Mouse (Mus musculus): ENCODE data around the gene Gulp1. TPM values are rescaled to one million over a fixed set of nuclear protein-coding genes. Genes with fewer than 3 reads are reported as not detected.

The Gulp1 gene
- polyA plus RNA-seq, 1 experiment = not detected

- no peak for TF ChIP-seq POLR2A (IDR thresholded peaks at IDR 0.05; ENCODE audit: insufficient read depth, low read depth, low read length)
- TF ChIP-seq CTCF (IDR thresholded peaks at IDR 0.05; ENCODE audit: insufficient read depth, low read depth, low read length) = no peak
- Histone ChIP-seq H3K4me1 (ENCODE audit: control insufficient read depth, insufficient read depth, low read length) (no peaks in the 10 kb centered on the region), H3K27ac (ENCODE audit: insufficient read depth, low read depth, low read length) (no peak overlapping the region), H3K4me3 (ENCODE audit: insufficient read depth, low read depth, low read length) (no peak overlapping the region)
- 88% methylated on average over 3 of the region's 3 CpGs for whole genome bisulfite sequencing
These were observed 29.1 kb downstream of the Gulp1 start for GRCm38 (mm10) chr1:44580390-44580789.

GRCm38 (mm10) chr1:44584886-44585385, 33.6 kb downstream of the Gulp1 start:
- no peaks in the 10 kb centered on the region for H3K4me1 ChIP-seq (ENCODE audit: control insufficient read depth, insufficient read depth, low read length)
- WGBS = 53% methylated on average over 3 of the region's 3 CpGs
- TF ChIP-seq CTCF (IDR thresholded peaks at IDR 0.05; ENCODE audit: insufficient read depth, low read depth, low read length) (no peak), POLR2A (IDR thresholded peaks at IDR 0.05; ENCODE audit: insufficient read depth, low read depth, low read length) (no peak)

GRCm38 (mm10) chr1:44591742-44592141, 40.4 kb downstream of the Gulp1 start:
- 70% methylated on average over 3 of the region's 3 CpGs for WGBS
- no peak overlapping the region for H3K27ac ChIP-seq (ENCODE audit: insufficient read depth, low read depth, low read length)
- no peak for TF ChIP-seq CTCF (IDR thresholded peaks at IDR 0.05; ENCODE audit: insufficient read depth, low read depth, low read length)
- TF ChIP-seq POLR2A (IDR thresholded peaks at IDR 0.05; ENCODE audit: insufficient read depth, low read depth, low read length) = no peak
- H3K4me3 ChIP-seq (ENCODE audit: insufficient read depth, low read depth, low read length) = no peak overlapping the region
- no peaks in the 10 kb centered on the region for H3K4me1 ChIP-seq (ENCODE audit: control insufficient read depth, insufficient read depth, low read length)

More at GRCm38 (mm10) chr1:44584886-44585385, 33.6 kb downstream of the Gulp1 start:
- no peak overlapping the region for H3K27ac ChIP-seq (ENCODE audit: insufficient read depth, low read depth, low read length)
- no peak overlapping the region for H3K4me3 ChIP-seq (ENCODE audit: insufficient read depth, low read depth, low read length)

GRCm38 (mm10) chr1:44593109-44593508, 41.8 kb downstream of the Gulp1 start:
- no peaks in the 10 kb centered on the region for H3K4me1 ChIP-seq (ENCODE audit: control insufficient read depth, insufficient read depth, low read length)
- 95% methylated on average over 1 of the region's 1 CpGs for WGBS
- TF ChIP-seq CTCF (IDR thresholded peaks at IDR 0.05; ENCODE audit: insufficient read depth, low read depth, low read length) (no peak), POLR2A (IDR thresholded peaks at IDR 0.05; ENCODE audit: insufficient read depth, low read depth, low read length) (no peak)
- H3K27ac ChIP-seq (ENCODE audit: insufficient read depth, low read depth, low read length) = no peak overlapping the region
- H3K4me3 ChIP-seq (ENCODE audit: insufficient read depth, low read depth, low read length) = no peak overlapping the region

- Histone ChIP-seq H3K4me1 (ENCODE audit: control insufficient read depth, insufficient read depth, low read length) (no peaks in the 10 kb centered on the region), H3K27ac (ENCODE audit: insufficient read depth, low read depth, low read length) (no peak overlapping the region), H3K4me3 (ENCODE audit: insufficient read depth, low read depth, low read length) (no peak overlapping the region)
- no peak for TF ChIP-seq CTCF (IDR thresholded peaks at IDR 0.05; ENCODE audit: insufficient read depth, low read depth, low read length)
- no peak for TF ChIP-seq POLR2A (IDR thresholded peaks at IDR 0.05; ENCODE audit: insufficient read depth, low read depth, low read length)
- 95% methylated on average over 2 of the region's 2 CpGs for WGBS
These were observed 47.0 kb downstream of the Gulp1 start for GRCm38 (mm10) chr1:44598312-44598711.

- Histone ChIP-seq H3K4me3 (ENCODE audit: insufficient read depth, low read depth, low read length) (no peak overlapping the region), H3K27ac (ENCODE audit: insufficient read depth, low read depth, low read length) (no peak overlapping the region), H3K4me1 (ENCODE audit: control insufficient read depth, insufficient read depth, low read length) (no peaks in the 10 kb centered on the region)
- no peak for TF ChIP-seq POLR2A (IDR thresholded peaks at IDR 0.05; ENCODE audit: insufficient read depth, low read depth, low read length)
- TF ChIP-seq CTCF (IDR thresholded peaks at IDR 0.05; ENCODE audit: insufficient read depth, low read depth, low read length) = no peak
- WGBS = 74% methylated on average over 2 of the region's 2 CpGs
These were observed 62.2 kb downstream of the Gulp1 start for GRCm38 (mm10) chr1:44613294-44614041.

GRCm38 (mm10) chr1:44618751-44619150, 67.4 kb downstream of the Gulp1 start:
- Histone ChIP-seq H3K4me1 (ENCODE audit: control insufficient read depth, insufficient read depth, low read length) (no peaks in the 10 kb centered on the region), H3K4me3 (ENCODE audit: insufficient read depth, low read depth, low read length) (no peak overlapping the region), H3K27ac (ENCODE audit: insufficient read depth, low read depth, low read length) (no peak overlapping the region)
- TF ChIP-seq POLR2A (IDR thresholded peaks at IDR 0.05; ENCODE audit: insufficient read depth, low read depth, low read length) = no peak
- TF ChIP-seq CTCF (IDR thresholded peaks at IDR 0.05; ENCODE audit: insufficient read depth, low read depth, low read length) = no peak
- WGBS = 84% methylated on average over 2 of the region's 2 CpGs

GRCm38 (mm10) chr1:44634481-44634880, 83.2 kb downstream of the Gulp1 start:
- Histone ChIP-seq H3K27ac (ENCODE audit: insufficient read depth, low read depth, low read length) (no peak overlapping the region), H3K4me1 (ENCODE audit: control insufficient read depth, insufficient read depth, low read length) (no peaks in the 10 kb centered on the region), H3K4me3 (ENCODE audit: insufficient read depth, low read depth, low read length) (no peak overlapping the region)
- 50% methylated on average over 4 of the region's 4 CpGs for WGBS
- TF ChIP-seq CTCF (IDR thresholded peaks at IDR 0.05; ENCODE audit: insufficient read depth, low read depth, low read length) (no peak), POLR2A (IDR thresholded peaks at IDR 0.05; ENCODE audit: insufficient read depth, low read depth, low read length) (no peak)

- no peak overlapping the region for H3K27ac ChIP-seq (ENCODE audit: insufficient read depth, low read depth, low read length)
- H3K4me1 ChIP-seq (ENCODE audit: control insufficient read depth, insufficient read depth, low read length) = no peaks in the 10 kb centered on the region
- WGBS = 64% methylated on average over 6 of the region's 6 CpGs
- TF ChIP-seq CTCF (IDR thresholded peaks at IDR 0.05; ENCODE audit: insufficient read depth, low read depth, low read length) (no peak), POLR2A (IDR thresholded peaks at IDR 0.05; ENCODE audit: insufficient read depth, low read depth, low read length) (no peak)
- no peak overlapping the region for H3K4me3 ChIP-seq (ENCODE audit: insufficient read depth, low read depth, low read length)
These were observed 94.5 kb downstream of the Gulp1 start for GRCm38 (mm10) chr1:44645678-44646276.
